Mouse (Mus musculus) liver, embryonic 12.5 days (tissue): ENCODE data around the gene Ngp. TPM values are rescaled to one million over a fixed set of nuclear protein-coding genes. Genes with fewer than 3 reads are reported as not detected.
"Not testable (repeated sequence)": the region's sequence is repeated elsewhere in the genome, so short reads cannot be mapped to it uniquely, and the experiment has no call there.

ENCODE experiments used
- ATAC-seq: fragments of 200-750 bp; cut with Nextera tagmentation; 2 replicates; pipeline ENCODE4 v1.8.0; 2017; ENCODE audit warnings: moderate number of reproducible peaks, mild to moderate bottlenecking, moderate library complexity
- H3K27ac ChIP-seq: fragments of 300-500 bp; sonication (generic); 2 replicates; pipeline ENCODE4 v1.5.1; 2016; ENCODE audit warnings: mild to moderate bottlenecking
- H3K27me3 ChIP-seq: fragments of 300-500 bp; sonication (generic); replicated peaks from 2 replicates; pipeline ENCODE4 v1.6.1; 2016; ENCODE audit warnings: mild to moderate bottlenecking, moderate library complexity
- H3K36me3 ChIP-seq: fragments of 300-500 bp; sonication (generic); 2 replicates; pipeline ENCODE4 v1.6.1; 2016; ENCODE audit warnings: mild to moderate bottlenecking, moderate library complexity
- H3K4me1 ChIP-seq: fragments of 300-500 bp; sonication (generic); 2 replicates; pipeline ENCODE4 v1.6.1; 2016
- H3K4me2 ChIP-seq: fragments of 300-500 bp; sonication (generic); 2 replicates; pipeline ENCODE4 v1.6.1; 2016; ENCODE audit warnings: mild to moderate bottlenecking, moderate library complexity
- H3K4me3 ChIP-seq: fragments of 300-500 bp; sonication (generic); 2 replicates; pipeline ENCODE4 v1.5.1; 2016; ENCODE audit warnings: mild to moderate bottlenecking, moderate library complexity
- H3K9ac ChIP-seq: fragments of 300-500 bp; sonication (generic); 2 replicates; pipeline ENCODE4 v1.6.1; 2016; ENCODE audit warnings: mild to moderate bottlenecking, moderate library complexity
- H3K9me3 ChIP-seq: fragments of 300-500 bp; sonication (generic); replicated peaks from 2 replicates; pipeline ENCODE4 v1.6.1; 2016; ENCODE audit warnings: mild to moderate bottlenecking, moderate library complexity
- WGBS: fragments of 180-500 bp; shearing (Covaris S2); methylation state at CpG from one replicate; pipeline ENCODE4 v1.1.7; 2016; ENCODE audit not compliant: insufficient replicate concordance; 5-methylcytosine and 5-hydroxymethylcytosine counted together
- polyA plus RNA-seq: library from polyadenylated mRNA; unstranded; fragments of >200 nt; fragmentation: Nextera tagmentation; extraction: Ambion mirVana; gene quantifications from 2 replicates; pipeline ENCODE4 v1.2.1, GENCODE M21; 2016

Gene Ngp
- polyA plus RNA-seq, 1 experiment from 2014 or later, result 38.3 TPM

GRCm38 (mm10) chr9:110400650-110401049 lies 18.9 kb upstream of the Ngp start:
- Histone ChIP-seq H3K4me2 (no peak overlapping the region), H3K9me3 (no peaks in the 10 kb centered on the region), H3K4me1 (no peaks in the 10 kb centered on the region), H3K27ac (no peak overlapping the region), H3K27me3 (no peaks in the 10 kb centered on the region), H3K36me3 (peaks cover 34% of the 10 kb centered on the region), H3K9ac (no peak overlapping the region), H3K4me3 (no peak overlapping the region)
- WGBS, result 72% methylated on average over 5 of the region's 5 CpGs
- no peak for ATAC-seq

DNA sequence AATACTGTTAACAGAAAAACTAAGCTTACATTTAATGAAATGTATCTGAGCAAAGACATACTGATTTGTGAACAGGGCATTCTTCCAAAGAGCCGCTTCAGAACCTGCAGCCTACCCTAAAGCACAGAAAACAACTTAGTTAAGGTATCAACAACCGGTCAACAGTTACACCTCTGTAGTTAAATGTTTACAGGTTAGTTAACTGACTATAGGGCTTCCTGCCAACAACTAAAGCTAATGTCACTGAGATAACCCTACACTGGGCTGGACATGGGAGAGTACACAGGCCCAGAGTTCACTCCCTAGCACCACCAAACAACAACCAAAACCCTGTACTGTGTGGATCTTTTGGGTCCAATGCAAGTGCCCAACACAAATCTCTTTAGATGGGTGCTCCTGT lies 16.8 kb upstream of the Ngp start:
- Histone ChIP-seq H3K36me3 (peaks cover 18% of the 10 kb centered on the region), H3K27me3 (no peaks in the 10 kb centered on the region), H3K4me3 (no peak overlapping the region), H3K4me2 (no peak overlapping the region), H3K4me1 (peaks cover 14% of the 10 kb centered on the region), H3K9ac (no peak overlapping the region), H3K9me3 (no peaks in the 10 kb centered on the region), H3K27ac (no peak overlapping the region)
- ATAC-seq, result no peak
- WGBS, result 87% methylated on average over 2 of the region's 2 CpGs

DNA sequence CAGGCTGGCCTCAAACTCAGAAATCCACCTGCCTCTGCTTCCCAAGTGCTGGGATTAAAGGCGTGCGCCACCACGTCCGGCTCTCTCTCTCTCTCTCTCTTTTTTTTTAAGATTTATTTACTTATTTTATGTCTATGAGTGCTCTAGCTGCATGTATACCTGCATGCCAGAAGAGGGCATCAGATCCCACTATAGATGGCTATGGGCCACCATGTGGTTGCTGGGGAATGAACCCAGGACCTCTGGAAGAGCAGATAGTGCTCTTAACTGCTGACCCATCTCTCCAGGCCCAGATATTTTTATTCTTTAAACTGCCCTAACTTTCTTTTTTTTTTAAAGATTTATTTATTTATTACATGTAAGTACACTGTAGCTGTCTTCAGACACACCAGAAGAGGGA lies 16.3 kb upstream of the Ngp start:
- not testable (repeated sequence) for H3K4me3 ChIP-seq, H3K9ac ChIP-seq, ATAC-seq, H3K27ac ChIP-seq, H3K9me3 ChIP-seq, H3K27me3 ChIP-seq, H3K4me2 ChIP-seq
- Histone ChIP-seq H3K4me1 (peaks cover 14% of the 10 kb centered on the region), H3K36me3 (peaks cover 14% of the 10 kb centered on the region)
- 72% methylated on average over 4 of the region's 4 CpGs for WGBS

GRCm38 (mm10) chr9:110407311-110408098 lies 12.0 kb upstream of the Ngp start:
- ATAC-seq, result peak; percentile 62
- no peaks in the 10 kb centered on the region for H3K9me3 ChIP-seq
- peak overlapping the region; percentile 89 for H3K4me3 ChIP-seq
- H3K27ac ChIP-seq, result peak overlapping the region; percentile 72; the same call in 1 of the 2 replicates
- peak overlapping the region; percentile 82 for H3K9ac ChIP-seq
- H3K36me3 ChIP-seq, result peaks cover 12% of the 10 kb centered on the region
- 2% methylated on average over 41 of the region's 41 CpGs for WGBS
- peak overlapping the region; percentile 95 for H3K4me2 ChIP-seq
- peaks cover 19% of the 10 kb centered on the region for H3K4me1 ChIP-seq
- H3K27me3 ChIP-seq, result no peaks in the 10 kb centered on the region

DNA sequence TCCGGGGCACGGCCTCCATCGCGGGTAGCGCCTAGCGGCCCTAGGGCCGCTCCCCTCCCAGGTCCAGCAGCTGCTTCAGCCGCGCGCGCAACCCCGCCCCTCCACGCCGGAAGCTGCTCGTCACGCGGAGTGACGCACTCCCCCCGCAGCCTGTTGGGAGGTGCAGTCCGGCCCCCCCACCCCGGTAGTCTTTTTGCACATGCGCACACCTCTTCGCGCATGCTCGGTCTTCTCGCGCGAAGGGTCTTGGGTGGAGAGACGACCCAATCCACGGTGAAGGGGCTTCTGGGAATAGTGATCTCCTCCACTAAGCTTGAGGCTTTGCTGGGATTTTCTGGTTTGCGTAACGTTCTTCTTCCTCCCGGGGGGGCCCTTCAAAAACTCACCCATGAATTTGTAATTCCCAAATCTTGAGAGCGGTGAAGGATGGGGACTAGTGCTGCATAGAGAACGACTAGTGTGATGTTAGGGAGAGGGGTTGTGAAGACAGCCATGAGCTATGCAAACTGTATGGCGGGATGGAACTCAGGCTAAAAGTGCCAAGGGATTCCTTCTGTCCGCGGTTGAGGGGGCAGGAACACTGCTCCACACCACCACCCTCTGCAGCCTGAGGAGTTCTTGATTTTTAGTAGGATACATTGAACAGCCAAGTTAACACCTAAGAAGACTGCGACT lies 11.3 kb upstream of the Ngp start, which contains the start of gene Ptpn23:
Ptpn23 (minus strand) TSS at position 115 of the 675 bp plus-strand sequence.
- Histone ChIP-seq H3K36me3 (peaks cover 12% of the 10 kb centered on the region), H3K27me3 (no peaks in the 10 kb centered on the region), H3K9me3 (no peaks in the 10 kb centered on the region), H3K4me3 (peak within 1 kb of the TSS; percentile 89), H3K27ac (peak within 1 kb of the TSS; percentile 72), H3K4me1 (peaks cover 19% of the 10 kb centered on the region), H3K9ac (peak within 1 kb of the TSS; percentile 82), H3K4me2 (peak within 1 kb of the TSS; percentile 95)
- under 1% methylated on average over 39 of the region's 39 CpGs for WGBS
- peak; percentile 96 for ATAC-seq

DNA sequence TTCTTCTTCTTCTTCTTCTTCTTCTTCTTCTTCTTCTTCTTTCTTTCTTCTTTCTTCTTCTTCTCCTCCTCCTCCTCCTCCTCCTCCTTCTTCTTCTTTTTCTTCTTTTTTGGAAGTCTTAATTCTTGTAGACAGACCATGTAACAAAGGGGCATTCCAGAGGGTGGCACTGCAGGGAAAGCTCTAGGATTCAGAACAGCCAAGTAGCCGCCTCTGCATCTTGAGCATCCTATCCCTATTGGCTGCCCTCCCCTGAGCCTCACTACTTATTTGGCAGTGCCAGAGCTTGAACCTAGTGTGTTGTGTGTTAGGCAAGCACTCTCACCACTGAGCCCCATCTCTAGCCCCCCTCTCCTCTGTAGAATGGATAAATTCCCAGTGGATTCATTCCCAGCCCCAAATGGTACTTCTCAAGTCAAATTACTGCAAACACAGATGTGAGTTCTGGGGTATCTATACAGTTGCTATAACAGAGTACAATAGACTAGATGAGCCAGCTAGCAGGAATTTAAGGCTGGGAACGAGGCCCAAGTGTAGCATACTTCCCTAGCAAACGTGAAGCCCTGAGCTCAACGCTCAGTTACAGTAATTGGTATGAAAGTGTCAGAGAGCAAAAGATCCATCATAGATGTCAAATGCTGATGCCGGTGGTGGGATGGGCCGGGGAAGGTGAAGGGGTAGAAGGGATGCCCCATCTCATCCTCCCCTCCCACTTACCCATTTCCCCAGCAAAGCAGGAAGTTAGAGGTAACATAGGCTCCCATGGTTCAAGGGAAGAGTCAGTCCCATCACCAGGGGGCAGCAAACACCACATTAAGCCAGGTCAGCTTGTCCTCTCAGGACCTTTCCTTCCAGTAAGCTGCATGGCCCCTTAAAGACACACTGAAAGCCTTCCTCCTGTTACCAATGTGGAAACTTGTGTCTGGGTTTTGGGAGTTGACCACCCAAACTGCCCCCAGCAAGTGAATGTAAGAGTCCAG lies 8.3 kb upstream of the Ngp start:
- H3K4me2 ChIP-seq, result no peak overlapping the region
- H3K27me3 ChIP-seq, result no peaks in the 10 kb centered on the region
- no peak overlapping the region for H3K4me3 ChIP-seq
- H3K9me3 ChIP-seq, result no peaks in the 10 kb centered on the region
- no peak overlapping the region for H3K27ac ChIP-seq
- no peak for ATAC-seq
- H3K9ac ChIP-seq, result no peak overlapping the region
- peaks cover 17% of the 10 kb centered on the region for H3K4me1 ChIP-seq
- 38% methylated on average over 6 of the region's 6 CpGs for WGBS
- H3K36me3 ChIP-seq, result no peaks in the 10 kb centered on the region

- H3K4me1 ChIP-seq, result peaks cover 4% of the 10 kb centered on the region; the same call in 1 of the 2 replicates
- H3K27me3 ChIP-seq, result no peaks in the 10 kb centered on the region
- H3K4me3 ChIP-seq, result no peak overlapping the region
- H3K27ac ChIP-seq, result no peak overlapping the region
- WGBS, result 85% methylated on average over 5 of the region's 7 CpGs
- H3K4me2 ChIP-seq, result no peak overlapping the region
- ATAC-seq, result no peak
- H3K9me3 ChIP-seq, result no peaks in the 10 kb centered on the region
- H3K36me3 ChIP-seq, result no peaks in the 10 kb centered on the region
- H3K9ac ChIP-seq, result no peak overlapping the region
These were observed 6.6 kb upstream of the Ngp start for GRCm38 (mm10) chr9:110412926-110413325.

GRCm38 (mm10) chr9:110413785-110414184 lies 5.8 kb upstream of the Ngp start:
- no peak overlapping the region for H3K9ac ChIP-seq
- no peak overlapping the region for H3K4me2 ChIP-seq
- H3K9me3 ChIP-seq, result no peaks in the 10 kb centered on the region
- H3K27ac ChIP-seq, result no peak overlapping the region
- no peaks in the 10 kb centered on the region for H3K36me3 ChIP-seq
- H3K4me3 ChIP-seq, result no peak overlapping the region
- WGBS, result 51% methylated on average over 9 of the region's 9 CpGs
- peaks cover under 1% of the 10 kb centered on the region; the same call in 1 of the 2 replicates for H3K4me1 ChIP-seq
- no peaks in the 10 kb centered on the region for H3K27me3 ChIP-seq
- ATAC-seq, result no peak

DNA sequence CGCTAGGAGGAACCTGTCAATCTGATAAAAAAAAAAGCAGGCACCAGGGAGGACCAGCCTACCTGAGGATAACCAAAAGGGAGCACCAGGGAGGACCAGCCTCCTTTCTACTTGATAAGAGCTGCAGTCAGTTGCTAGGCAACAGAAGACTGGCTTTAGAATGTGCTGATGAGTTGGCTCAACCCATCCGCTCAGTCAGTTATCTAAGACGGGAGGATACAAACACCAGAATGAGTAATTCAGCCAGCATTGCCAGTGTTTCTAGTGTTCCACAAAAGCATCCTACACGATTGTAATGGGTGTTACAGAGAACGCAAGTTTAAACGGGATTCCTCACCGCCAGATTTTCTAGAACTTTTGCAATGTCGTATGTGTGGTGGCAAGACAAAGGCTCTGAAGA lies 11.7 kb downstream of the Ngp start:
- no peak overlapping the region for H3K9ac ChIP-seq
- H3K4me1 ChIP-seq, result no peaks in the 10 kb centered on the region
- ATAC-seq, result no peak
- no peak overlapping the region for H3K4me2 ChIP-seq
- 67% methylated on average over 8 of the region's 8 CpGs for WGBS
- H3K27me3 ChIP-seq, result no peaks in the 10 kb centered on the region
- H3K27ac ChIP-seq, result no peak overlapping the region
- peaks cover 47% of the 10 kb centered on the region for H3K36me3 ChIP-seq
- no peak overlapping the region for H3K4me3 ChIP-seq
- H3K9me3 ChIP-seq, result no peaks in the 10 kb centered on the region

- WGBS, result 90% methylated on average over 2 of the region's 2 CpGs
- Histone ChIP-seq H3K9ac (no peak overlapping the region), H3K4me2 (no peak overlapping the region), H3K36me3 (peaks cover 40% of the 10 kb centered on the region), H3K27ac (no peak overlapping the region), H3K27me3 (no peaks in the 10 kb centered on the region), H3K9me3 (no peaks in the 10 kb centered on the region), H3K4me1 (no peaks in the 10 kb centered on the region), H3K4me3 (no peak overlapping the region)
- ATAC-seq, result no peak
These were observed 13.5 kb downstream of the Ngp start for GRCm38 (mm10) chr9:110433045-110433444.

DNA sequence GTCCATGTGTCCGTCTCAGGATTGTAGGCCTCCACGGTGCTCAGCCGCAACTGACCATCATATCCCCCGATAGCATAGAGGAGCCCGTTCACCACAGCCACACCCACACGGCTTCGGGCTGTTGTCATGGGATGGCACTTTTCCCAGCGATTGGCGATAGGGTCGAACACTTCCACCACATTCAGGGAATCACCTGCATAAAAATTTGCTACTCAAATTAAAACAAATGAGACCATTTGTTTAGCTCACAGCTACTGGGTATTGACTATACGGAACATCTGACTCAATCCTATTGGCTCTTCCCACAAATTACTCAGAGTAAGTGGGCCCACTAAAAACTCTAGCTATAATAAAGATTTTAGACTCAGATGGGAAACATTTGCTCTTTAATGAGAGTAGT lies 16.5 kb downstream of the Ngp start:
- Histone ChIP-seq H3K9ac (no peak overlapping the region), H3K4me3 (no peak overlapping the region), H3K27ac (no peak overlapping the region), H3K4me2 (no peak overlapping the region), H3K27me3 (no peaks in the 10 kb centered on the region), H3K9me3 (no peaks in the 10 kb centered on the region), H3K36me3 (peaks cover 13% of the 10 kb centered on the region), H3K4me1 (peaks cover 16% of the 10 kb centered on the region)
- ATAC-seq, result no peak
- WGBS, result 84% methylated on average over 11 of the region's 11 CpGs
